Mouse (Mus musculus): ENCODE data around the gene Polr3c.
"Not testable (repeated sequence)": the region's sequence is repeated elsewhere in the genome, so short reads cannot be mapped to it uniquely, and the experiment has no call there.

Gene Polr3c

DNA sequence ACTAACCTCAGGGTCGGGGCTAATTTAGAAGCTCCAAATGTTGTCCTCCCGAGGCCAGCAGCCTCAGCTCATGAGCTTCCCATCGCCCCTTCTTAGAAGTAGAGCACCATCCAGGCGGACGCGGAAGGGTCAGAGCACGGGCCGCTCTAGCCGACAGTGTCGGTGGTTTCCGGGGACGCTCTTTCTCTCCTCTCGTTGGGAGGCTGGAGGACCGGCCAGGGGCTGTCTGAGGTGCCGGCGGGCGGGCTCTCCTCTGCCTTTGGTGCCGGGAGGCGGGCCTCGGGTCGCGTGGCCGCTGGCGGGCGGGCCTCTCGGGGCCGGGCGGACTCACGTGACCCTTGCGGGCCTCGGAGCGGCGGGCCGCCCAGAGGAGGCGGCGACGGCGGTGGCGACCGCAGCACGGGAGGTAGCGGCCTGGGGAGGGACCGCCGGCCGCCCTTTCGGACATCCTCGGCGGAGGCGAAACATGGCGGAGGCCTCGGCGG, at the start of gene Polr3c, which contains the start of gene Rnf115:
TSS of gene Polr3c (minus strand) at position 286 of the 485 bp plus-strand sequence.
TSS of gene Rnf115 (plus strand) at position 322 of the 485 bp plus-strand sequence.
- peak; percentile 95 for DNase-seq

- DNase-seq: no peak
Measured at GRCm38 (mm10) chr3:96777120-96777519, 49.7 kb upstream of the Polr3c start.

DNA sequence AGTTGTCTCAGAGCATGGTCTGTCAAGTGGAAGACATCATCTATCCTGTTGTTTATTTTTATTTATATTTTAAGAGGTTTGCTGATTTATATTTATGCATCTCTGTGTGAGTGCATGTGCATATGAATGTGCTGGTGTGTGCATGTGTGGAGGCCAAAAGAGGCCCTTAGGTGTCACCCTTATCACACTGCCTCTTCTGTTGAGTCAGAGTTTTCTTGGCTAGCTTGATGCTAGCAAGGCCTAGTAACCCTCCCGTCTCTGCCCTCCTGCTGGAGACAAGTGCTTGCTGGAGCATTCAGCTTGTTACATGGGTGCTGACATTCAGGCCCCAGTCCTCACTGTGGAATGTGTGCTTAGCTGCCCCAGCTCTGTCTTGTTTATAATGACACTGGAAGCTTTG, 45.5 kb upstream of the Polr3c start:
- DNase-seq: no peak

- DNase-seq: no peak
Measured at GRCm38 (mm10) chr3:96769971-96770370, 42.5 kb upstream of the Polr3c start.

GRCm38 (mm10) chr3:96764528-96764927, 37.1 kb upstream of the Polr3c start:
- no peak for DNase-seq

GRCm38 (mm10) chr3:96759695-96760094, 32.3 kb upstream of the Polr3c start:
- no peak for DNase-seq

DNA sequence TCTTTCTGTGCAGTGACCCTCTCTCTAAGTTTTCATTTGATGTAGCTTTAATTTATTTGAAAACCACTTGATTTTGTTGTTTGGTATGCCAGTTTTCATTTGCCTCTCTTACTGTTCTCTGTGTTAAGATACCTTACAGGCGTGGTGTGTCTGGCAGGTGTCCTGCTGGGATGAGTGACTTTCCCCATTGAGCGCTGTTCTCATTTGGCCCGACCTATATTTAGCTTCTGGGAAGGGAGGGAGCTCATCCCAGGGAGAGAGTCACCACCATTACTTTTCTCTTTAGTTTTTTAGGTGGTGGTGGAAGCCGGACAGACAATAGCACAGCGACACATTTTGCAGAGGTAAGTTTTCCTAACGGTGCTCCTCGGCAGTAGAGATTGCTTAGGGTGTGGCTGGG, 30.3 kb upstream of the Polr3c start:
- DNase-seq: peak; percentile 20

GRCm38 (mm10) chr3:96755935-96756334, 28.5 kb upstream of the Polr3c start:
- DNase-seq: no peak

DNA sequence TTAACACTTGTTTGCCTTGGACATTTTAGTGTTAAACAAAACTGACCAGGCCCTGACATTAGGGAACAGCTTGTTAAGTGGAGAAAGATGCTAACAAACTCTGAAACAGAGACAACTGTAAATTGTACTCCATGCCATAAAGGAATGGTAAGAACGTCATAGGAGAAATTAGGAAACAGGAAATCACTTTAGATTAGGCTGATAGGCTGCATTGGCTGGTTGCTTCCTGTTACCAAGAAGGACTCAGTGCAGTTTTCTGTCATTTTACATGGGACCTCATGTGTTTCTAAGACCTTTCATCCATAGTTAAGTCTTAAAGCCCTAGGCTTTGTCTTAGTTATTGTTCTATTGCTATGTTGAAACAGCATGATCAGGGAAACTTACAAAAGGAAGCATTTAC, 19.4 kb upstream of the Polr3c start:
- no peak for DNase-seq

- no peak for DNase-seq
Measured at GRCm38 (mm10) chr3:96744348-96744747, 16.9 kb upstream of the Polr3c start.

DNA sequence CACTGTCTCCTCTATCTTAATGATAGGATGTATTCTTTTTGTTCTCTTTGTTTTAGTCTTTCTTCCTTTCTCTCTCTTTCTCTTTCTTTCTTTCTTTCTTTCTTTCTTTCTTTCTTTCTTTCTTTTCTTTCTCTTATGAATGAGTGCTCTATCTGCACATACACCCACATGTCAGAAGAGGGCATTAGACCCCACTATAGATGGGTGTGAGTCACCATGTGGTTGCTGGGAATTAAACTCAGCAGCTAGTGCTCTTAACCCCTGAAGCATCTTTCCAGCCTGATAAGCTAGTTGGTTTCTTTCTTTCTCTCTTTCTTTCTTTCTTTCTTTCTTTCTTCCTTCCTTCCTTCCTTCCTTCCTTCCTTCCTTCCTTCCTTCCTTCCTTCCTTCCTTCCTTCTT, 12.9 kb upstream of the Polr3c start:
- not testable (repeated sequence) for DNase-seq

GRCm38 (mm10) chr3:96737995-96738394, 10.6 kb upstream of the Polr3c start:
- no peak for DNase-seq

DNA sequence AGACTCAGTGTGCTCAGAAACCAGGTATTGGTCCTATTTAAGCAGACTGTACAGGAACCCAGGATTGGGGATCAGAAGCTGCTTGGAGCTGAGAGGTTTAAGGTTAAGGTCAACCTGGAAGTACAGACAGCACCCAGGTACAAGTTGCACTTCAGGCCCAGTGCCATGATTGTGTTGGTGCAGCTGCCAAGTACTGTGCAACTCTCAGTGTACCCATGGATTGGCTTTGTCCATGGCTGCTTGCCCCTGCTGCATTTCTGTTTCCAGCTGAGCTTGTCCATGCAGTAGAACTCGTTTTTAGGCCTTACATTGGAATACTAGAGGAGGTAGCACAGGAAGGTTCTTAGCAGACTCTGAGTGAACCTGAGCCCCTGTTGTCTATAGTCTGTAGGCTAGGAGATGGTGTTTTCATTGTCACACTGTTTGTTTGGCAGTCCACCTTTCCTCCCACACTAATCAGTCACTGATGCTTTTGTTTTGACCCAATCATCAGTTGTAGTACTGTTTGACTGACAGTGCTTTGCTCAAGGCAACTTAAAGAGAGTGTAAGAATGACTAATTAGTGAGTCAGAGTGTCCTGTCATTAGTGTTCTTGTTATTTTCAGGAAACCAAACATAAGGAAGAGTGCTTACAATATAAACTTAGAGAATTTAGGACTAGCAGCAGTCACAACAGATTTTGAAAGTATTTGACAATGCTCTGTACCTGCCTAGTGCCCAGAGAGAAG, 9.7 kb upstream of the Polr3c start:
- no peak for DNase-seq

DNA sequence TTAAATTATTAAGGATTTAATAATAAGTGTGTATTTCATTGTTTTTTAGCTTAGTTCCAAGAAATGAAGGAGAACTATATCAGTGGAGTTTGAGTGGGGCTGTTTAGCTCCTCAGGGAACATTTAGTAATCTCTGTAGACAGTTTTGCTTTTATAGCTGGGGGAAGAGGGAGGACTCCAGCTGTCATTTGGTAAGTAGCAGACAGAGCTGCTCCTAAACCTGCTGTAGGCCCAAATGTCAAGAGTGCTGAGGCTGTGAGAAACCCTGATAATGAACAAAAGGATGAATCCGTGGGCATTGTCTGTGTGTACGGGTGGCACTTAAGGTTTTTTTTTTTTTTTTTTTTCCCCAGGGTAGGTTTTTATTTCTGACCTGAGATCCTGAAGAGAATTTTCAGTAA, 7.8 kb upstream of the Polr3c start:
- DNase-seq: no peak

GRCm38 (mm10) chr3:96733984-96734383, 6.6 kb upstream of the Polr3c start:
- DNase-seq: no peak

DNA sequence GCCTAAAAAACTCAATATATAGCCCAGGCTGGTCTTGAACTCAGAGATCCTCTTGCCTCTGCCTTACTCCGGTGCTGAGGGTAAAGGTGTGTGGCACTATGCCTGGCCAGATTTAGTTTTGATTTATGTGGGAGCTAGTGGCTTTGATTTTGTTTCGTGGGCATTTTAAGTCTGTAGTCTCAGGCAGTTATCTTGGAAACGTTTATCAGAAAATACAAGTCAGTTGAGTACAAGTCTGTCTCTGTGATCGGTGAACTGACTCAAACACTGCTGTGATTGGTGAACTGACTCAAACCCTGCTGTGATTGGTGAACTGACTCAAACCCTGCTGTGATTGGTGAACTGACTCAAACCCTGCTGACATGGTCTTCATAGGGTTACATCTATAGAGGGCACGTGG, 3.4 kb upstream of the Polr3c start:
- no peak for DNase-seq

DNA sequence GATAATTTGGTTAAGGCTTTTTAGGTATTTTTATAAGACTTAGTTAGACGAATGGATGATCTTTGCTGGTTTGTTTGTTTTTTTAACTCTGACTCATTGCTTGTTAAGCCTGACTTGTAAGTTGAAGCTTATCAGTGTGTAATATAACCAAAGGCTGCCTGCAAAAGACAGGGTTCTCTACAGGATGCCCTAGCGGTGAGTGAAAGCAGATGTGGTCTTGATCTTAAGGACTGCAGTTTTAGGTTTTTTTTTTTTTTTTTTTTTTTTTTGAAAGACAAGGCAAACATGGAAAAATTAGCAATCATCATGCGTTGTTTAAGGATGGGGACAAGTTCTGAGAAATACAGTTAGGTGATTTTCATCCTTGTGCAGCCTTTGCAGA, 2.0 kb upstream of the Polr3c start:
- no peak for DNase-seq

DNA sequence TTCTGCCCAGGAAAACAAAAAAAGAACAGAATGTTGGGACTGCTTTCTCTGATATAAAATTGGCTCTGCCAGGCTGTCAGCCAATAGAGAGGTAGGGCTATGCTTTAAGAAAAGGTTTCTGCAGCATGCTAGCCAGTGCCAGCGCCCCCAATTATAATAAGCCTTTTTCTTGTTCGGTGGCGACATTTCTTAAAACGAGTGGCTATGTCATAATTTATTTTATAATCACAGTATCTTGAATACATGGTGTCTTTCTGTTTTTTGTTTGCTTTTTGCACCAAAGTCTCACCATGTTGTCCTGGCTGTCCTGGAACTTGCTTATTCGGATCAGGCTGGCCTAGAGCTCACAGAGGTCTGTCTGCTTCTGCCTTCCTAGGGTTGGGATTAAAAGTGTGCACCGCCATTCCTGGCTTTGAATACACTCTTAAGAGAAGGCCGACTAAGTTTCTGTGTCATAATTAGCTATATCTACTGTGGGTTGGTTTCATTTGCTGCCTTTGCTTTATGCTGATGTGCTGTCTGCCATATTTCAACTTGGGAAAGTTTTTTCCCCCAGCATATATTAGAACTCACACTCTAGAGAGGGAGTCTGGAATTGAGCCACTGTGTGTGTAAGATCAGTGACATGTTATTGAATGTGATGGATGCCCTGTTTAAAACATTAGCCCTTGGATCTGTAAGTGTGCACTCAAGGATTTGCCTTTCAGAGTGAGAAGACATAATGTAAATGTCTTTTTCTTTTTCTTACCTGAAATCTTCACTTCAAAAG, 1.4 kb upstream of the Polr3c start:
- DNase-seq: no peak

- no peak for DNase-seq
Measured at GRCm38 (mm10) chr3:96727828-96728633, 603 bp upstream of the Polr3c start.

GRCm38 (mm10) chr3:96719173-96719572, 8.3 kb downstream of the Polr3c start:
- peak; percentile 76 for DNase-seq

DNA sequence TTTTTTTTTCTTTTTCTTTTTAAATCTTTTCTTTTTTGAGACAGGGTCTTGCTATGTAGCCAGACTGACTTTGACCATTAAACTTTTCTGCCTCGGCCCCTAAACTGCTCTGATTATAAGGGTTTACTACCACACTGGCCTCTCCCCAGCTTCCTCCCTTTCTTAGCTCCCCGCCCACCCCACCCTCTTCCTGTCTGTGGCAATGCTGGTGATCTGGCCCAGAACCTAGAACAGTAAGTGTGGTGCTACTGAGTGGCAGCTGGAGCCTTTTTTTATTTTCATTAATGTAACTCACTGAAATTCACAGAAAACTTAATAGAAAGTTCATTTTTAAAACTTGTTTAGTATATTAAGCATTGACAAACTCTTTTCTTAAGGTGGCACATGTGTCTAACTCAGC, 11.6 kb downstream of the Polr3c start:
- DNase-seq: no peak

DNA sequence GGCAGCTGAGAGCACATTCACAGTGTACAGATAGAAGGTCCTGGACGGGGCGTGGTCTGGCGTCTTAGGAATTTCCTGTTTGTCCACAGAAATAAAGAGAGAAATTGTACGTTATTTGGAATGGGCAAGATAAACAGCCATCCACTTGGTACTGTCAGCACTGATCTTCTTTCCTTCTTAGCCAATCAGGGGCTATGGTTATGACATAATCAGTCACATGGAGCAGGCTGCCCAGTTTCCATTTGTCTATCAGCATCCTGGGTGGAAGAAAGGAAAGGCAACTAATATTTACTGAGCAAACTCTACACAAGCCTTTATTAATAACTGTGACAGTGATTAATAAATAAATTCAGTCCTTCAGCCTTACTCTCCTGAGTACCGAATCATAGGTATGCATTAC, 13.1 kb downstream of the Polr3c start:
- DNase-seq: no peak

DNA sequence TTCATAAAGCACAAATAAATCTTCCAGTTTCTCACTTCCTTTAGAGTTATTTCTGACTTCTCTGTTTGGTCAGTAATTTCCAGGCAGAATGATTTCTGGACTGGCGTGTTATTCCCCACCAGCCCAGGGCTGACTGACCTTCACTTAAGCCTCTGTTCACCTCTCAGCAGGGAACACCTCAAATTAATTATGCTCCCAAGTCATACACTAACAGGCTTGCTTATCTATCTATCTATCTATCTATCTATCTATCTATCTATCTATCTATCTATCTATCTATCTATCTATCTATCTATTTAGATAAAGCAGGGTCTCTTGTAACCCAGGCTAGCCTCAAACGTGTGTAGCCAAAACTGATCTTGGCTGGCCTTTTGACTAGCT, 18.8 kb downstream of the Polr3c start:
- DNase-seq: no peak

Measured in cerebellum, adult 11 months (tissue).